Mouse (Mus musculus) embryo, embryonic 9.5 days (tissue): ENCODE data around the gene Tns1.

Experiments
- DNase-seq: peaks from one replicate; pipeline ENCODE4 v3.0.0-alpha.2; 2017; ENCODE audit errors: extremely low spot score

The Tns1 gene

DNA sequence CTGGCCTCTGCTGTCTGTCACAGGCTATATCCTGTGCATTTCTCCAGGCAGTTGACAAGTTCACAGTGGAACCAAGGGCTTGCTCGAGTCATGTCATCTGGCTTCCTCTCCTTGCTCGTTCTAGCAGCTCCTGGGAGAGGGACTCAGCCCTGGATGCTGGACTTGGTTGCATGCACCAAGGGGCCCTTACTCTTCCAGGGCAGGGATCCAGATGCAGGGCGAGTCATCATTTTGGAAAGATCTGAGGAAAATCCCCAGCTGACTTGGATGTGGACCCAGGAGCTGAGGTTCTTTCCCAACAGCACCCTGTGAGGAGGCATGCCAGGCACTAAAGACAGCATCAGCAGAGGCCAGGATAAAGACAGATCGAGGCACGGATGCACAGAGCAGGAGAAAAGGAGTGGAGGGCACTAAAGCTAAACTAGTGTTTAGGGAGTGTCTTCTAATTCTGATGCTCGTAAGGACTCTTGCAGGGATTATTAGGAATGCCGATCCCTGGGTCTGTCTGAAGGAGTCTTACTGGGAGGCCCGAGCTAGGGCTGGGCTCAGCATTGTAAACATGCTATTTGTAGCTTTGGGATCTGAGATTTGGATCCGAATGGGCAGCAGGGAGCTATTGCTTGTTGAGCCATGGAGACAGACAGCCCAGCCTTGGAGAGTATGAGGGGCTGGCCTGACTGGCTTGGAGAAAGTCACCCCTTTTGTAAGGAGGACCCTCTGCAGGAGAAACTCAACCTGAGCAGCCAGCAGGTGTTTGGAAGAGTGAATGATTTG, 165.9 kb downstream of the Tns1 start:
- no peak for DNase-seq

GRCm38 (mm10) chr1:73957428-73957827, 166.8 kb downstream of the Tns1 start:
- no peak for DNase-seq

DNA sequence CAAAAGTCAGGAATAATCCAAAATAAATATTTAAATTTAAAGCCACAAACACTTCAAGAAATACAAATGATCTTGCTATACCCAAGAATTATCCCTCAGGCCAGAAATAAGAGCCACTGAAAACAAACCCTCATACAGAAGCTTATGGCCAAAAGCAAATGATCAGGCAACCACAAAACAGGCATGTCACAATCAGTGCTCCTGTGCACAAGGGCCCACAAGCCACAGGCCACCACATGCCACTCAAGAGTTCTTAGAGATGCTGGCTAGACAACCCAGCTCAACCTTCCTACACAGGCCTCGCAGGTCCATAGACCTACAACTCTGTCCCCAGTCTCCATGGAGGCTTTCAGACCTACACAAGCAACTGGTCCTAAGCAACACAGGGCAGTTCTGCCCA, 167.9 kb downstream of the Tns1 start:
- DNase-seq = no peak

- no peak for DNase-seq
These were observed 168.9 kb downstream of the Tns1 start for GRCm38 (mm10) chr1:73955259-73955842.

GRCm38 (mm10) chr1:73954614-73955013, 169.6 kb downstream of the Tns1 start:
- no peak for DNase-seq

GRCm38 (mm10) chr1:73954015-73954408, 170.2 kb downstream of the Tns1 start:
- DNase-seq = no peak

GRCm38 (mm10) chr1:73953317-73954014, 170.8 kb downstream of the Tns1 start:
- no peak for DNase-seq

GRCm38 (mm10) chr1:73952598-73952997, 171.7 kb downstream of the Tns1 start:
- DNase-seq = no peak

DNA sequence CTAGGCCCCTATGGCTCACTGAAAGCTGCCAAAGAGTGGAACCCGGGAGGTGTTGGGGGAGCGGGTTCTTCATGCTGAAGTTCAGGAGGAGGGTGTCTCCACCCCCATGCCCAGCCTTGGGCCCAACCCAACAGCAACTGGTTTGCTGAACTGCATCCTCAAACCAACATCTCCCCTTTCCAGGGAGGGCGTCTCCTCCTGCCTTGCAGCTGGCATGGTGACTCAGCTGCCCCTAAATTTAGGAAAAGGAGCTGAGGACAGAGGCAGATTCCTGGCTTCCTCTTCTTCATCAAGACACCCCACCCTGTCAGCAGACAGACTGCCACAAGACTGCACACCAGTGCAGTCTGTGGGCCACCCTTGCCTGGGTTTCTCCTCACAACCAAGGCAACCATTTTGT, 173.1 kb downstream of the Tns1 start:
- DNase-seq = no peak

- DNase-seq = peak; percentile 29
These were observed 175.5 kb downstream of the Tns1 start for GRCm38 (mm10) chr1:73948757-73949156.

DNA sequence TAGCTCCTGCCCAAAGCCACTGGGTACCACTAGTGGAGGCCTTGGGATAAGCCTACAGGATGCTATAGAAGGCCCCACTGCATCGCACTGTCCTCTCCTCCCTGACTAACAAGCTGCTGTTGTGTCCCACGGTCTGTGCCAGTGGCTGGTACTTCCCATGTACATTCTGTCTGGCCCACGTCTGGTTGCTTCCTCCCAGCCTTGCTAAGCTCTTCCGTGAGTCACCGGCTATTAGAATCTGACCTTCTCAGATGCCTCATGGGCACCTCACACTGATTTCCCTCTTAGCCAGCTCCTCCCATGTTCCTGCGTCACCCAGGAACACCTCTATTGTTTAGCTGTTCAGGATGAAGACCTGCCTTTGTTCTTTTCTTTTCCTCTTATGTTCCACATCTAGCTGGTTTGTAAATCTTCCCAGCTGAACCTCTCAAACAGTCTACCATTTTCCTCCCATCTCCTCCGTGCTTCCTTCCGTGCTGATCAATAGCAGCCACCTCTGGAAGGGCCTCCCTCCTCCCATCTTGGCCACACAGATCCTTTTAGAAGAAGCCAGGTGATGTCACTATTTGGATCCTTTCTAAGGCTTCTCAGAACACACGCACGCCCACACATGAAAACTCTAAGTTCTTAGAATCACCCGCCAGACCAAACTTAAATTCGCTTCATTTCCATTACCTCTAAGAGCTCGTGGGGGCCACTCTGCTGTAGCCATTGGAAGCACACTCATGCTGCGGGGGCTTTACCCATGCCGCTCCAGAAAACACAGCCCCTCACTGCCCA, 176.5 kb downstream of the Tns1 start:
- DNase-seq = no peak

- DNase-seq = no peak
These were observed 177.5 kb downstream of the Tns1 start for GRCm38 (mm10) chr1:73946701-73947100.

DNA sequence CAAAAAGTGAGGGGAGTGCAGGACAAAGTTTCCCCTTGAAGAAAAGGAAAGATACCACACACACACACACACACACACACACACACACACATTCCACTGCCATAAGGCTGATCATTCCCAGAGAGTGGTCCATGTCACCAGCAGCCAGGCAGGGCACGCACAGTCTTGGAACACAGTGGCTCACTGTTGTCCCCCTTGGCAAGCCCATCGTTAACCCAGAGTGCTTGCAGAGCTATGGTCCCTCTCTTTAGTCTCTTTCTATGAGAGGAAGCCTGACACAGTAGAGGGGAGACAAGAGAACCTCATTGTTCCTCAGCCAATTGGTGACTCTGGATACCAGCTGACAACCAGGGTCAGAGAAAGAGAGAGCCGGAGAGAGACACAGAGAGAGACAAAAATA, 179.9 kb downstream of the Tns1 start:
- no peak for DNase-seq

GRCm38 (mm10) chr1:73943667-73944289, 180.5 kb downstream of the Tns1 start:
- DNase-seq = no peak

DNA sequence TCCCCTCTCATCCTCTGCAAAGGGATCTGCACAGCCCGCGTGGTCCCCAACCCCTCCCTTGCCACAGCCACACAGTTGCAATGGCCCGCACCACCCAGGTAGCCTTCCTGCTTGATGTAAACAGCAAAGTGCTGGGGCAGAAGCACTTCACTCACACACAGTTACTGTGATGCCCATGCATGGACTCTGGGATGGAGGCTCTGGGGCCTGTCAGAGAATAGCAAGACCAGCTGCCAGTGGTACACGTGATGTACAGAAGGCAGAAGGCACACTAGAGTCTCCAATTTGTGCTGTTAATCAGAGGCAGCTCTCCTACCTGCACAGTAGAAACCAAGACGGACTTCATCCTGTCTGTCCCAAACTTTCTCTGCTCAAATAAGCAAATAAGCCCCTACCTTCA, 181.0 kb downstream of the Tns1 start:
- DNase-seq = no peak

GRCm38 (mm10) chr1:73942243-73942642, 182.0 kb downstream of the Tns1 start:
- DNase-seq = no peak

DNA sequence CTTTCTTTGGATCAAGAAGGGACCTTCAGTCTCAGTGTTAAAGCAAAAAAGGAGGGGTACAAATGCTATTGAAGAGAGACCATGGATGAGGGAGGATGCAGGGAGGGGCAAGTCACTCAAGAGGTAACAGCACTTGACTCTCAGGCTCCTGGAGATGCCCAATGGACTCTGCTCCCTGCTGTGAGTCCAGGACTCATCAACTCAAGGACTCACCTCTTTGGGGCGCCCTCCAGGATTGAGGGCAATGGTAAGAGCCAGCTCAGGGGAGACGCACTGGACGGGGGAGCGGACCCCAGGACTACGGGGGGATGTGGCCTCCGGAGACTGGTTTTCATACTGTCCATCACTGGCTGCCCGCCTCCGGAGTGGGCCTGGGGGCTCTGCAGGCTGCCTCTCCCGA, 182.6 kb downstream of the Tns1 start:
- DNase-seq = no peak

DNA sequence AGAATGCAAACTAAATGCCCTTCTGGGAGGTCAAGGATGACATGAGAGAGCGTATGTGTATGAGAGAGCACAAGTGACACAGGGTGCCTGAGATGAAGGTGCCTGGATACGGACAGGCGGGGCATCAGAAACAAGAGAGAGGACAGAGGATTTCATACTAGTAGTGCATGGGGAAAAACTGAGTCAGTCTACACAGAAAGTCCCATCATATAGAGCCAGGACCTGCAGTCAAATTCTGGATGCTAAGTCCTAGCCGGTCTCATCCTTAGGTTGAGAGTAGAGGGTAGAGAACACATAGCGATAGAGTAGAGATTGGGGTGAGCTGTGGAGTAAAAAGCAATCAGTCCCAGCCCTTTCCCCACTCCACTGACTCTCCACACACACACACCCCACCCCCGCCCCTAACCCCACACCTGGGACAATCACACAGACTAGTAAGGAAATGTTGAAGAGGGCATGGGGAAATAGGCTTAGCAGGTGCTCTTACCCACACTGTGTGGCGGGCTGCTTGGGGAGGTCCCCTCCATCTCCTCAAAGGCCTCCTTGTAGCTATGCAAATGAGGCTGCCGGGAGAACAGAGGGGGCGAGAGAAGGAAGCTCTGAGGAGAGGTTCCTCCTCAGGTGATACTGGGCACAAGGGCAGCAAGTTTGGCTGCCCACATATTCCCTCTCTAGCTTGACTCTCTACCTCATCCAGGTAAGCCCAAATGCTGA, 183.6 kb downstream of the Tns1 start:
- no peak for DNase-seq

DNA sequence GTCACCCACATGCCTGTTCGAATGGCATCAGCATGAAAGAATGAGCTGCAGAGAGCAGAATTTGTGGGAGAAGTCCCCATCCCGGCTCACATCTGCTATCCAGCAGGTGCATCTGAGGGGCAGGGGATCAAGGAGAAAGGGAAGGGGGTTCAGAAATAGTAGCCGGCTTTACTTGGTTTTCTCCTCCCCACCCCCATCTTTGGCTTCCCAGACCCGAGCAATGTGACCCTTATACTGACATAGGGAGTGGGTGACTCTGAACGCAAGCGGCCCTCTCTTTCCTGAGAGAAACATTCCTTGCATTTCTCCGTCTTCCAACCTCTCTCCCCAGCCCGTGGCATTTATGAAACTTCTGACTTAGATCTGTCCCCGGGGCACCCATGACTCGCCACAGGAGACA, 185.7 kb downstream of the Tns1 start:
- DNase-seq = no peak

GRCm38 (mm10) chr1:73937805-73938204, 186.4 kb downstream of the Tns1 start:
- no peak for DNase-seq

DNA sequence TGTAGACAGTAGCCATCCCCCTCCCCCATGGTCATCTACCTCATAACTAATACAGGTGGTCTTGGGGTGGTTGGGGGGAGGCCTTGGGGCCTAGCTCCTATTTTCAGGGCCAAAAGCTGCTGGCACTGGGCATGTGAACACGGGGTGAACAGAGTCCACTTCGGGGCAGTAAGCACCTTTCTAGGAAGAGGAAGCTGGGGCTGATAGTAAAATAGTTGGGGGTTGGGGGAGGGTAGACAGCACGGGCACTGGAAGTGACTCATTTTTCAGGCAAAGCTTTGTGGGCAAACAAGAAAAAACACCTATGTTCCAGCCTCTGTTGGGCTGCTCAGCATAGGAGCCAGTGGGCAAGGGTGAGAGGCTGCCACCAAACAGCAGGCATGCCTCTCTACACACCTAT, 187.7 kb downstream of the Tns1 start:
- no peak for DNase-seq
